In the genomic region with DNA sequence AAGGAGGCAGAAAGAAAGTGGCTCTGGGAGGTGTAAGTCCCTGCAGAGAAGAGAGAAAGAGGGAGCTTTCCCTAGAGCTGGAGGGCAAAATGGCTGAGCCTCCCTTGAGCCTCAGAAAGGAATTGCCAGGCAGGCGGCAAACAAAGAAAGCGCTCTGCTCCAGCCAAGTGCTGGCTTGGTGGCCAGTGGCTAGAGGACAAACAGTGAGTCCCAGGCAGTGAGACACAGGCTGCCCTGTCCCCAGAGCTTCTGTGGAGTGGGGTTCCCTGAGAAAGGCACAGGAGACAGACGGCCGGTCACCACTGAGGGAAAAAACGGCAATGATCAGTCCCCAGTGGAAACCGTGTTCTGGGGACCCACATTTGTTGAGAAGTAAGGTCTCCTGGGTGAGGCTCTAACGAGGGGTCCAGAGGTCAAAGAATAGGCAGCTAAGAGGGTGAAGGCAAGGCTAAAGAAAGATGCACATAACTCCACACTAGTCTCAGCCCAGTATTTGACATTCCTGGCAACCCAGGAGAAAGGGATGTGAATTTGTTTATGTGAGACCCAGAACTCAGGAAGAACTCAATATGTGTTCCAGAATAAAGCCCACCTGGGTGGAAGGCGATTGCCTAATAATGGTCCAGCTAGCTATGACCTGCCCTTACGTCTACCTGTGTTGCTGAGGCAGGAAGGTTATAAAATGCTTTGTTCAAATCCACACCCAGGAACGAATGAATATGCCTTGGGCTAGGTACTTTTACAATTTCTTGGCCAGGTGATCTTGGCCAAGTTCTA, we compare ENCODE assay signal across 11 mouse cellular contexts. TPM values are rescaled to one million over a fixed set of nuclear protein-coding genes. Genes with fewer than 3 reads are reported as not detected.
DNase-seq lines count a peak whose midpoint lies in the region; ATAC-seq lines count a peak whose summit lies in the region.
"Had no signal": no experiment of that assay in that cellular context is flagged by ENCODE, and none has a peak within 500 bp of the region (broad histone marks: within the 10 kb centered on the region; RNA-seq: fewer than 3 reads in every experiment).

No protein-coding gene starts in this region.

- ATAC-seq in hindbrain, embryonic 13.5 days (ENCODE audit: low FRiP score) = no peak
- ATAC-seq in midbrain, embryonic 11.5 days (ENCODE audit: low FRiP score) = no peak
- no peak for ATAC-seq in kidney, embryonic 14.5 days (ENCODE audit: low FRiP score, low TSS enrichment)
- ATAC-seq in kidney, embryonic 16.5 days (ENCODE audit: low FRiP score, low TSS enrichment) = no peak
- ATAC-seq: inflammation-experienced regulatory T-cells, adult 6 months had no signal

- 38% methylated on average over 10 of the region's 10 CpGs for WGBS in hindbrain, embryonic 13.5 days
- whole genome bisulfite sequencing in midbrain, embryonic 11.5 days = 48% methylated on average over 10 of the region's 10 CpGs
- WGBS in kidney, embryonic 14.5 days = 50% methylated on average over 10 of the region's 10 CpGs
- 44% methylated on average over 10 of the region's 10 CpGs for WGBS in kidney, embryonic 16.5 days

- H3K4me1 ChIP-seq in hindbrain, embryonic 13.5 days (replicated peaks) = peaks cover 68% of the 10 kb centered on the region
- H3K4me1 ChIP-seq in midbrain, embryonic 11.5 days (ENCODE audit: control insufficient read depth, insufficient read depth, low read length) = peaks cover 13% of the 10 kb centered on the region
- no peaks in the 10 kb centered on the region for H3K4me1 ChIP-seq in kidney, embryonic 14.5 days (ENCODE audit: control insufficient read depth, insufficient read depth, low read length)
- no peaks in the 10 kb centered on the region for H3K4me1 ChIP-seq in kidney, embryonic 16.5 days (ENCODE audit: insufficient read depth, low read length)

- DNase-seq in right cerebral cortex, postnatal 10 days (ENCODE audit: low spot score in 2 of 2) = peak; percentile 81 to 83
- no peak for DNase-seq in right cerebral cortex, postnatal 14 days
- peak; percentile 90 for DNase-seq in midbrain, embryonic 11.5 days (ENCODE audit: low spot score, missing footprints)
- no peak for DNase-seq in thymus, postnatal 14 days
- DNase-seq: liver had no signal

- peak overlapping the region; percentile 75 for H3K4me3 ChIP-seq in hindbrain, embryonic 13.5 days
- peak overlapping the region; percentile 48 for H3K4me3 ChIP-seq in midbrain, embryonic 11.5 days (ENCODE audit: low read depth, low read length)
- H3K4me3 ChIP-seq in kidney, embryonic 14.5 days (ENCODE audit: low read length) = no peak overlapping the region
- H3K4me3 ChIP-seq in kidney, embryonic 16.5 days (ENCODE audit: low read length) = no peak overlapping the region
- H3K4me3 ChIP-seq: megakaryocyte, embryonic 14.5 days had no signal

- no peaks in the 10 kb centered on the region for H3K36me3 ChIP-seq in hindbrain, embryonic 13.5 days
- H3K36me3 ChIP-seq in midbrain, embryonic 11.5 days (ENCODE audit: control insufficient read depth, insufficient read depth, low read length) = no peaks in the 10 kb centered on the region
- no peaks in the 10 kb centered on the region for H3K36me3 ChIP-seq in kidney, embryonic 14.5 days (ENCODE audit: control insufficient read depth, insufficient read depth, low read length)
- H3K36me3 ChIP-seq in kidney, embryonic 16.5 days (ENCODE audit: insufficient read depth, low read length) = no peaks in the 10 kb centered on the region
- H3K36me3 ChIP-seq: G1E had no signal

- peak overlapping the region; percentile 65 for H3K4me2 ChIP-seq in hindbrain, embryonic 13.5 days
- peak overlapping the region; percentile 52 for H3K4me2 ChIP-seq in midbrain, embryonic 11.5 days
- no peak overlapping the region for H3K4me2 ChIP-seq in kidney, embryonic 14.5 days (replicated peaks; ENCODE audit: low read depth, low read length)
- H3K4me2 ChIP-seq in kidney, embryonic 16.5 days (replicated peaks; ENCODE audit: low read depth, low read length) = no peak overlapping the region

- H3K27me3 ChIP-seq in hindbrain, embryonic 13.5 days = peaks cover 28% of the 10 kb centered on the region
- H3K27me3 ChIP-seq in midbrain, embryonic 11.5 days (ENCODE audit: control insufficient read depth, insufficient read depth, low read length) = peaks cover 44% of the 10 kb centered on the region
- H3K27me3 ChIP-seq in kidney, embryonic 14.5 days (ENCODE audit: control insufficient read depth, insufficient read depth, low read length) = peaks cover 73% of the 10 kb centered on the region
- peaks cover 75% of the 10 kb centered on the region for H3K27me3 ChIP-seq in kidney, embryonic 16.5 days (ENCODE audit: insufficient read depth, low read length)

- H3K27ac ChIP-seq in hindbrain, embryonic 13.5 days = peak overlapping the region; percentile 88
- no peak overlapping the region for H3K27ac ChIP-seq in midbrain, embryonic 11.5 days (ENCODE audit: low read depth, low read length)
- no peak overlapping the region for H3K27ac ChIP-seq in kidney, embryonic 14.5 days (ENCODE audit: low read depth, low read length)
- no peak overlapping the region for H3K27ac ChIP-seq in kidney, embryonic 16.5 days (ENCODE audit: low read length)

- H3K9ac ChIP-seq in hindbrain, embryonic 13.5 days = peak overlapping the region; percentile 93
- H3K9ac ChIP-seq in midbrain, embryonic 11.5 days (ENCODE audit: low read length) = peak overlapping the region; percentile 60
- no peak overlapping the region for H3K9ac ChIP-seq in kidney, embryonic 14.5 days (ENCODE audit: low read depth, low read length)
- no peak overlapping the region for H3K9ac ChIP-seq in kidney, embryonic 16.5 days (replicated peaks; ENCODE audit: low read length)

- no peaks in the 10 kb centered on the region for H3K9me3 ChIP-seq in hindbrain, embryonic 13.5 days
- no peaks in the 10 kb centered on the region for H3K9me3 ChIP-seq in midbrain, embryonic 11.5 days (ENCODE audit: control insufficient read depth, low read length)
- H3K9me3 ChIP-seq in kidney, embryonic 14.5 days (ENCODE audit: control insufficient read depth, low read length) = no peaks in the 10 kb centered on the region
- H3K9me3 ChIP-seq in kidney, embryonic 16.5 days (ENCODE audit: low read length) = no peaks in the 10 kb centered on the region
- H3K9me3 ChIP-seq: megakaryocyte, embryonic 14.5 days had no signal

RNA-seq across cellular contexts. Expression of a gene that starts 1.7 kb away (rescaled TPM):
- 78.0 and 87.2 TPM in 2 replicates for polyA plus RNA-seq in hindbrain, embryonic 13.5 days (2015; fragmentation: Nextera tagmentation; extraction: Ambion mirVana)
- 13.3 and 16.5 TPM in 2 replicates for polyA plus RNA-seq in midbrain, embryonic 11.5 days (2014; fragmentation: Nextera tagmentation; extraction: Ambion mirVana)
- polyA plus RNA-seq in kidney, embryonic 14.5 days (2014; fragmentation: Nextera tagmentation; extraction: Ambion mirVana) = 0.12 TPM in 1 of 2 replicates, not detected in the other
- 0.16 and 0.17 TPM in 2 replicates for polyA plus RNA-seq in kidney, embryonic 16.5 days (2015; fragmentation: Nextera tagmentation; extraction: Ambion mirVana)
- polyA plus RNA-seq: G1E had no signal

Comparison
In these comparisons a context has a peak if more than half of its experiments do, and no peak if none do; other contexts are left out.
1. DNase-seq: peak in right cerebral cortex, postnatal 10 days (2 of 2) and midbrain, embryonic 11.5 days (single experiment); none in right cerebral cortex, postnatal 14 days (single experiment) and thymus, postnatal 14 days (single experiment).
2. H3K4me2 ChIP-seq: peak in hindbrain, embryonic 13.5 days (single experiment) and midbrain, embryonic 11.5 days (single experiment); none in kidney, embryonic 14.5 days (single experiment) and kidney, embryonic 16.5 days (single experiment).
3. H3K4me3 ChIP-seq: peak in hindbrain, embryonic 13.5 days (single experiment) and midbrain, embryonic 11.5 days (single experiment); none in kidney, embryonic 14.5 days (single experiment) and kidney, embryonic 16.5 days (single experiment).
4. H3K9ac ChIP-seq: peak in hindbrain, embryonic 13.5 days (single experiment) and midbrain, embryonic 11.5 days (single experiment); none in kidney, embryonic 14.5 days (single experiment) and kidney, embryonic 16.5 days (single experiment).
5. RNA of a gene that starts 1.7 kb away (polyA plus RNA-seq): 78.0 to 87.2 TPM in hindbrain, embryonic 13.5 days and 13.3 to 16.5 TPM in midbrain, embryonic 11.5 days; 0.16 to 0.17 TPM in kidney, embryonic 16.5 days and 0.12 TPM in kidney, embryonic 14.5 days; every median in the first group is over 10 times any median in the second.